Mouse (Mus musculus): ENCODE results near the gene Pemt.

- TF ChIP-seq MAFK (IDR thresholded peaks at IDR 0.05; ENCODE audit: insufficient read depth, low read depth, low read length) (no peak), ZC3H11A (IDR thresholded peaks at IDR 0.05; ENCODE audit: borderline replicate concordance, low read depth, low read length) (no peak), CHD2 (IDR thresholded peaks at IDR 0.05; ENCODE audit: low read depth, low read length) (no peak)
Measured at GRCm38 (mm10) chr11:59962590-59962989, 83.7 kb downstream of the Pemt start.
